Mouse (Mus musculus) CH12.LX (cell line): Measurements from ENCODE around the gene Lman2.

ENCODE experiments used
- BHLHE40 ChIP-seq: IDR thresholded peaks from 2 replicates; pipeline ENCODE4 v1.6.1; 2011; ENCODE audit warnings: mild to moderate bottlenecking, low read depth, low read length, improper control_type of control experiment
- CHD1 ChIP-seq: IDR thresholded peaks from 2 replicates; pipeline ENCODE4 v1.6.1; 2012; ENCODE audit warnings: low read depth, low read length, improper control_type of control experiment, inconsistent platforms
- CHD2 ChIP-seq: IDR thresholded peaks from 2 replicates; pipeline ENCODE4 v1.6.1; 2011; ENCODE audit warnings: low read length, improper control_type of control experiment
- CTCF ChIP-seq, 2 experiments: IDR thresholded peaks in 1 of 2; conservative IDR thresholded peaks in 1 of 2; 2 replicates each; pipeline ENCODE4 v1.5.1; 2011 to 2012; ENCODE audit warnings: low read depth in 2 of 2, low read length in 2 of 2, improper control_type of control experiment in 1 of 2, inconsistent platforms in 1 of 2, mild to moderate bottlenecking in 1 of 2, moderate library complexity in 1 of 2
- HCFC1 ChIP-seq: IDR thresholded peaks from 2 replicates; pipeline ENCODE4 v1.6.1; 2012; ENCODE audit warnings: low read depth, mild to moderate bottlenecking, inconsistent platforms, low read length, improper control_type of control experiment
- MAX ChIP-seq: IDR thresholded peaks from 2 replicates; pipeline ENCODE4 v1.6.1; 2011; ENCODE audit warnings: low read length, improper control_type of control experiment
- MYC ChIP-seq: IDR thresholded peaks from 2 replicates; pipeline ENCODE4 v1.6.1; 2011; ENCODE audit warnings: low read depth, mild to moderate bottlenecking, improper control_type of control experiment, low read length
- NELFE ChIP-seq: IDR thresholded peaks from 2 replicates; pipeline ENCODE4 v1.6.1; 2011; ENCODE audit warnings: low read depth, low read length, improper control_type of control experiment
- POLR2A ChIP-seq: IDR thresholded peaks from 2 replicates; pipeline ENCODE4 v1.6.1; 2011; ENCODE audit warnings: low read depth, mild to moderate bottlenecking, improper control_type of control experiment, low read length
- POLR2AphosphoS2 ChIP-seq: IDR thresholded peaks from 2 replicates; pipeline ENCODE4 v1.6.1; 2011; ENCODE audit warnings: low read depth, low read length, improper control_type of control experiment
- USF1 ChIP-seq: IDR thresholded peaks from 2 replicates; pipeline ENCODE4 v1.6.1; 2014; ENCODE audit warnings: low read depth, mild to moderate bottlenecking, inconsistent platforms, low read length, improper control_type of control experiment
- ZMIZ1 ChIP-seq: IDR thresholded peaks from 2 replicates; pipeline ENCODE4 v1.6.1; 2012; ENCODE audit warnings: low read depth, mild to moderate bottlenecking, inconsistent platforms, low read length, improper control_type of control experiment
- ZNF384 ChIP-seq: IDR thresholded peaks from 2 replicates; pipeline ENCODE4 v1.6.1; 2012; ENCODE audit warnings: low read depth, low read length, improper control_type of control experiment, inconsistent platforms

DNA sequence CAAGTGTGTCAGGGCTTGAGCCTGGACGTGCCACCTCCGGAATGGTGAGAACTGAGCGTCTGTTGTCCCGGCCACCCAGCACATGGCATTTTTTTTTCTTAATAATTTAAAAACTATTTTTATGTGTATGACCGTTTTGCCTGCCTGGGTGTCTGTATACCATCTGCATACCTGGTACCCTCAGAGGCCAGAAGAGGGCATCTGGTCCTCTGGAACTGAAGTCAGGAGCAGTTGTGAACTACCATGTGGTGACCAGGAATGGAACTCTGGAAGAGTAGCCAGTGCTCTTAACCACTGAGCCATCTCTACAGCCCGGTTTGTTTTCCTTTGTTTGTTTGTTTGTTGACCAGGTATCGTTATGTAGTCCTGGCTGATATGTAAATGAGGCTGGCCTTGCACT lies 5.8 kb upstream of the Lman2 start:
- TF ChIP-seq CHD2 (no peak), ZMIZ1 (no peak), CTCF (conservative IDR thresholded peaks at IDR 0.05 in 1 of 2, IDR thresholded peaks at IDR 0.05 in 1 of 2; ENCODE audit: low read depth in 2 of 2, low read length in 2 of 2) (peak in 1 of 2 experiments; percentile 59; a peak in 2 of 4 replicates), POLR2A (no peak), ZNF384 (no peak), BHLHE40 (no peak), HCFC1 (no peak), POLR2AphosphoS2 (no peak), CHD1 (no peak), MYC (0 out of 2 replicates have a peak, but pooled peaks have one; percentile 30), NELFE (no peak), USF1 (no peak), MAX (no peak)
